Mouse (Mus musculus) kidney, embryonic 14.5 days (tissue): ENCODE data around the gene Mrpl9. TPM values are rescaled to one million over a fixed set of nuclear protein-coding genes. Genes with fewer than 3 reads are reported as not detected.

ENCODE experiments used
- ATAC-seq: fragments of 200-750 bp; cut with Nextera tagmentation; 2 replicates; pipeline ENCODE4 v1.8.0; 2017; ENCODE audit warnings: moderate number of reproducible peaks, mild to moderate bottlenecking, moderate TSS enrichment, moderate library complexity; ENCODE audit not compliant: low FRiP score, low TSS enrichment
- H3K27ac ChIP-seq: fragments of 300-500 bp; sonication (generic); 2 replicates; pipeline ENCODE4 v1.5.1; 2014; ENCODE audit warnings: low read depth, mild to moderate bottlenecking, low read length, moderate library complexity, mixed read lengths
- H3K27me3 ChIP-seq: fragments of 300-500 bp; sonication (generic); 2 replicates; pipeline ENCODE4 v1.6.1; 2014; ENCODE audit warnings: mild to moderate bottlenecking, low read length; ENCODE audit not compliant: control insufficient read depth, insufficient read depth
- H3K36me3 ChIP-seq: fragments of 300-500 bp; sonication (generic); 2 replicates; pipeline ENCODE4 v1.6.1; 2014; ENCODE audit warnings: low read length, mixed read lengths; ENCODE audit not compliant: control insufficient read depth, insufficient read depth
- H3K4me1 ChIP-seq: fragments of 300-500 bp; sonication (generic); 2 replicates; pipeline ENCODE4 v1.6.1; 2014; ENCODE audit warnings: low read length, mixed read lengths; ENCODE audit not compliant: control insufficient read depth, insufficient read depth
- H3K4me2 ChIP-seq: fragments of 300-500 bp; sonication (generic); replicated peaks from 2 replicates; pipeline ENCODE4 v1.6.1; 2014; ENCODE audit warnings: low read depth, mild to moderate bottlenecking, low read length
- H3K4me3 ChIP-seq: fragments of 300-500 bp; sonication (generic); 2 replicates; pipeline ENCODE4 v1.5.1; 2014; ENCODE audit warnings: mild to moderate bottlenecking, low read length
- H3K9ac ChIP-seq: fragments of 300-500 bp; sonication (generic); 2 replicates; pipeline ENCODE4 v1.6.1; 2014; ENCODE audit warnings: low read depth, mild to moderate bottlenecking, low read length, moderate library complexity
- H3K9me3 ChIP-seq: fragments of 300-500 bp; sonication (generic); 2 replicates; pipeline ENCODE4 v1.6.1; 2016; ENCODE audit warnings: low read length; ENCODE audit not compliant: control insufficient read depth
- WGBS: fragments of 180-500 bp; shearing (Covaris S2); extraction: QIAGEN DNeasy Blood & Tissue Kit; methylation state at CpG from one replicate; pipeline ENCODE4 v1.1.7; 2014; 5-methylcytosine and 5-hydroxymethylcytosine counted together
- polyA plus RNA-seq: library from polyadenylated mRNA; unstranded; fragments of >200 nt; fragmentation: Nextera tagmentation; extraction: Ambion mirVana; gene quantifications from 2 replicates; pipeline ENCODE4 v1.2.1, GENCODE M21; 2014

Gene Mrpl9
- polyA plus RNA-seq, 1 experiment from 2014 or later = 73.7 TPM

DNA sequence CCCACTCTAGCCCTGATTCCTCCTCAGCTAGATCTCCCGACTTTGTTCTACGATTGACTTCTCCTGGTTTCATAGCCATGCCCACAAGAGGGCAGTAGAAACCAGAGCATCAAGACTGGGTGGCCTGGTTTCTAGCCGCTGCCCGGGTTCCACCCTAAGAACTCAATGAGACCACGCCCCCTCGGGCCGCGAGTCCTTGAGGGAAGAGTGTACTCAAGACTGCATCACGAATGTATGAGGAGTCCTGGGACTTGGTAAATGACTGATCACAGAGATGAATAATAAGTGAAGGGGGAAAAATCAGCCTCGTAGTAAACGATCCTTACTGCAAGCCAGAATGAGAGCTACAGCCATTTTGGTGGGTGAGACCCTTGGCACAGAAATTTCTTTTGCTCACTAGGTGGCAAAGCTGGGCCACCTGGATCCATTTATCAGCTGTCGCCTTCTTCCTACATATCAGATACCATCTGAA, 13.4 kb downstream of the Mrpl9 start:
- H3K27ac ChIP-seq = no peak overlapping the region
- H3K9me3 ChIP-seq = no peaks in the 10 kb centered on the region
- no peaks in the 10 kb centered on the region for H3K4me1 ChIP-seq
- H3K27me3 ChIP-seq = no peaks in the 10 kb centered on the region
- 1% methylated on average over 12 of the region's 12 CpGs for WGBS
- H3K9ac ChIP-seq = no peak overlapping the region
- H3K4me2 ChIP-seq = peak overlapping the region; percentile 44
- H3K4me3 ChIP-seq = peak overlapping the region; percentile 34; the same call in 1 of the 2 replicates
- ATAC-seq = peak; percentile 91
- no peaks in the 10 kb centered on the region for H3K36me3 ChIP-seq

DNA sequence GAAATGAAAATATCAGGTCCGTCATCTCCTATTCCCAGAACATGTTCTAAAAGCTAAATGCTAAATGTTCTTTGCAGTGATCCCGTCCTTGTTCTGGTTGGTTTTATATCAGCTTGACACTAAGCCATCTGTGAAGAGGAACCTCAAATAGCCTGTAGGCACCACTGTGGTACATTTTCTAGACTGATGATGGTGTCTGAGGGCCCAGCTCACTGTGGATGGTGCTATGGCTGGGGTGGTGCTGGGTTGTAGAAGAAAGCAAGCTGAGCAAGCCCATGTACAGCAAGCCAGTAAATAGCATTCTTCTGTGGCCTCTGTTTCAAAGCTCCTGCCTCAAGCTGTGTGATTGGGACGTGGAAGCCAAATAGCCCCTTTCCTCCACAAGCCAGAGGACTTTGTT, 13.9 kb downstream of the Mrpl9 start:
- peak overlapping the region; percentile 44 for H3K4me2 ChIP-seq
- no peaks in the 10 kb centered on the region for H3K9me3 ChIP-seq
- no peak overlapping the region; the same call in 1 of the 2 replicates for H3K4me3 ChIP-seq
- H3K27me3 ChIP-seq = no peaks in the 10 kb centered on the region
- no peak overlapping the region for H3K9ac ChIP-seq
- WGBS = 77% methylated on average over 3 of the region's 3 CpGs
- H3K4me1 ChIP-seq = no peaks in the 10 kb centered on the region
- H3K36me3 ChIP-seq = no peaks in the 10 kb centered on the region
- H3K27ac ChIP-seq = no peak overlapping the region
- no peak for ATAC-seq

DNA sequence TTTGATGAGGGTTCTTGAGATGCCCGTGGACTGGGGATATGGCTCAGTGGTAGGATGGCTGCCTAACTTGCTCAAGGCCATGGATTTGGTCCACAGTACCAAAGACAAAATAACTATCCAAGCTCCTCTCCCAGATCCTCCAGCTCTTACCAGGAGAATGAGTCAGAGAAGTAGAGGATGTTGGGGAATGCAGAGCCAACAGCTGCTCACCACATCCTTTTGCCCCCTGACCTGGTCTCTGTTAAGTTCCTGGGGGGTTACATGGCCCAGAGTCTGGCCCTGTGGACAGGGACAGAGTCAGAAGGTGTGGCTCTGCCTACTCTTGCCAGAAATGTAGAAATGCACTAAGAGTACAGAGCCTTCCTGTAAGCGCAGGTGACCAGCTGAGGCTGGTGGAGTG, 16.7 kb downstream of the Mrpl9 start:
- H3K4me2 ChIP-seq = no peak overlapping the region
- ATAC-seq = no peak

DNA sequence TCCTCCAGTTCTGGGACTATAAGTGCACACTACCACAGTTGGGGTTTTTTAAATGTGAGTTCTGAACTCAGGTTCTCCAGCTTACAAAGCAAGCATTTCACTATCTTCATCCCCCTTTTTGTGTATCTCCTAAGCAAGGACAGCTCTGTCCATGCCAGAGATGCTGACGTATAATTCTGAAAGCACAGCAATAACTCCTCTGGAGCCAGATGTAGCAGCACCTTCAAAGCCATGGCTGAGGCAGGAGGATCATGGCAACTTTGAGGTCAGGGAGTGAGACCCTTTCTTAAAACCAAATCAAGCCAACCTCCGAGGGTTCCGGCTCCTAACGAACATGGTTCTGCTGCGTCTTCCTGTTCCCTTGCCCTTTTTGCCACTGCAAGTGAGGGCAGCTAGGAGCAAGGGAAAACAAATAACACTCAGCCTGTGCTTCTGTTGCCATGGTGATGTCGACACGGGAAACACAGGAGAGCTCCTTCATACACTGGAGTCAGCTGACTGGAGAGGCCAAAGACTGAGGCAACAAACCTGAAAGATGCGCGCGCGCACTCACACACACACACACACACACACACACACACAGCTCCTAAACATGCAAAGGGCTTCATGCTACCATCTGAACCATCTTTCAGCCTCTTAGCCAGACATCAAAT, 20.9 kb downstream of the Mrpl9 start:
- Histone ChIP-seq H3K4me1 (no peaks in the 10 kb centered on the region), H3K9ac (no peak overlapping the region), H3K36me3 (no peaks in the 10 kb centered on the region), H3K4me3 (no peak overlapping the region), H3K4me2 (no peak overlapping the region), H3K27me3 (no peaks in the 10 kb centered on the region), H3K9me3 (no peaks in the 10 kb centered on the region), H3K27ac (no peak overlapping the region)
- no peak for ATAC-seq
- WGBS = 50% methylated on average over 11 of the region's 11 CpGs

More for the DNA sequence above, 16.7 kb downstream of the Mrpl9 start:
- 91% methylated on average over 2 of the region's 2 CpGs for WGBS
- Histone ChIP-seq H3K27me3 (no peaks in the 10 kb centered on the region), H3K4me1 (no peaks in the 10 kb centered on the region), H3K9ac (no peak overlapping the region), H3K36me3 (no peaks in the 10 kb centered on the region), H3K27ac (no peak overlapping the region), H3K4me3 (no peak overlapping the region), H3K9me3 (no peaks in the 10 kb centered on the region)

DNA sequence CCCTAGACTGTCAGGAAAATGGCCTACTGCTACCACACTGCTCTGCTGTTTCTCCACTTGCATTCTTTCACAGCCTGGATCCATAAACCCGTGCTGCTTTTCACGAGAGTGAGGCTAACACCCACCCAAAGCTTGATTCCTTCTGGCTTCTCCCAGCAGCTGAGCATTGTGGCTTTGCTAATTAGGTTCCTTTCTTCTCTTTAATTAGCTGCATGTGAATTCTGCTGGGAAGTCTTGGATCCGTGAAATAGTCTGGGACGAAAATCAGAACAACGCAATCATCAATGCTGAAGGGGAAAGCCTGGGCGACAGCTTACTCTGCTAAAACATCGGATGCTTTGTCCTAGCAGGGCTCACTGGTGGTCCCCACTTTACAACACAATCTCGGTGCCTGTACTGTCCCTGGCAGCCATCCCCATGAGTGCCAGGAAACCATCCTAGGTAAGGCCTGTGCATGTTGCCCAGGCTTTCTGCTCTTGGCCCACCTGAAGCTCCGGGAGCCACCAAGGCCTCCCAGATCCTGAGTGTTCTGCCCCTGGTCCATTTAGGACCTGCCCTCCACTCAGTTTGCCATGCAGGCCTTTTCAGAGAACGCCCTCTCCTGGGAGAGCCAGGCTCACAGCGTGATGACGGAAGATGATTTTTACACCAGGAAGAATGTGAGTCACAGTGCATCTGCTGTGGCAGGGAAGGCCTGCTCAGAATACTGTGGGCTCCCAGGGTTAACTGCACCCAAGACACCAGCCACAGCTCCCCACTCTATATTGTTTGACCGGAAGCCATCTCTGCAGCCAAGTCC, 22.7 kb downstream of the Mrpl9 start:
- H3K36me3 ChIP-seq = no peaks in the 10 kb centered on the region

DNA sequence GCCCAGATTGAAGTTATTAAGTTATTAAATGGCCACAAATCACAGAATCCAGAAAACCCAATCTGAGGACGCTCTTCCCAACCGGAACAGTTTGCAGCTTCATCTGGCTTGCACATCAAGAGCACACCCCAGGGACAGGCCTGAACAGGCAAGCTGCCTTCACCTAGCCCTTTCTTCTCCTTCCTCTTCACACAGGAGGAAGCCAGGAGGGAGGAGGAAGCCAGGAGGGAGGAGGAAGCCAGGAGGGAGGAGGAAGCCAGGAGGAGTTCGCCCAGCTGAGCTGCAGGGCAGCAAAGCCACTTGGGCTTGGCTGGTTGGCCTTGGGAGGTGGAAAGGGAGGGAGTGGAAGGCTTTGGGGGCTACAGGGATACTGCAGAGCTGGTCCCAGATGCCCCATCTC, 25.8 kb downstream of the Mrpl9 start:
- WGBS = 49% methylated on average over 3 of the region's 3 CpGs
- ATAC-seq = no peak

More for the DNA sequence above, 22.7 kb downstream of the Mrpl9 start:
- Histone ChIP-seq H3K9ac (no peak overlapping the region), H3K27ac (no peak overlapping the region), H3K27me3 (no peaks in the 10 kb centered on the region), H3K4me2 (no peak overlapping the region), H3K9me3 (no peaks in the 10 kb centered on the region), H3K4me3 (no peak overlapping the region), H3K4me1 (no peaks in the 10 kb centered on the region)
- no peak for ATAC-seq
- 63% methylated on average over 13 of the region's 13 CpGs for WGBS

DNA sequence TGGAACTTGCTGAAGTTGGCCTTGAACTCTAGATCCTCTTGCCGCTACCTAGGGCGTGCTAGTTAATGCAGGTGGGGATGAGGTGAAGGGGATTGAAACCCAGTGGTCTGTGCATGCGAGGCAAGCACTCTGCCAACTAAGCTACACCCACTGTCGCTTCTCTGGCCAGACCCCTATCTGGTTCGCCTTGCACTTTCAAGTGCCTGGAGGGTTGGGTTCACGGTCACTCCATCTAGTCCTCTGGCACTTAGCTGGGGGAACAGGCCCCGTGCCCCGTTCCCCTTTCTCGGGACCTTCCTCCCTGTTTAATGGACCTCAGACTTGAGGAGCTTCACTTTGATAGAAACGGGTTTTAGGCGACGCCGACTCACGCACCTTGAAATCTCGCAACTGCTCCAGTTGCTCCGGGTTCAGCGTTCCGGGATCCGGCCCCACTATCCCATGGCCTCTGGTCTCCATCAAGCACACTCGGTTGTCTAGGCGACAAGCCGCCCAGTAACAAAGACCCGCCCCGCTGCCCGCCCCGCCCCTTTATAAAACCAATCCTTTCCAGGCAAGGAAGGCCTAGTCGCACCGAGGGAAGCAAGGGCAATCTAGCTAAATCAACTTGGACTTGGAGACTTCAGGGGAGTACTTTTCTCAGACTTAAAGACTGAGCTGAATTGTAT, 29.5 kb downstream of the Mrpl9 start:
- Histone ChIP-seq H3K9ac (no peak overlapping the region), H3K27ac (no peak overlapping the region)
- 11% methylated on average over 28 of the region's 28 CpGs for WGBS

More for the DNA sequence above, 25.8 kb downstream of the Mrpl9 start:
- Histone ChIP-seq H3K4me1 (no peaks in the 10 kb centered on the region), H3K9ac (no peak overlapping the region), H3K27ac (no peak overlapping the region), H3K4me2 (no peak overlapping the region), H3K27me3 (no peaks in the 10 kb centered on the region), H3K36me3 (no peaks in the 10 kb centered on the region), H3K9me3 (no peaks in the 10 kb centered on the region), H3K4me3 (no peak overlapping the region)

DNA sequence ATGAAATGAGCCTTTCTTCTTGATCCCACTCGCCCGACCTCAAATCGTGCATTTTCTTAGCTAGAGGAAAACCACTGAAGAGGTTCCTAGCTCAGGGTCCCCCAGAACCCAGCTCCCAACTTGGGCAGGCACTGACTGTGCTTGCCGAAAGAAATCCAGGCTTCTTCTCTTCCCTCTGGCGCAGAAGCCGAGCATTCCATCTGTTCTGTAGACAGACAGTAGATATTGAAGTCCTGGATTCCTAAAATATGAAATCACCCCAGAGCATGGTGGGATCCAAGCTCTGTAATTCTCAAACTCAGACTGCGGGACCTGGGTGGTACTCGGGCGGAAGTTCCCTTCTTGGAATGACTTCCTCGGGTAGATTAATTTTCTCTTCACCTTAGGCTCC, 30.0 kb downstream of the Mrpl9 start:
- H3K9me3 ChIP-seq = no peaks in the 10 kb centered on the region
- 43% methylated on average over 10 of the region's 10 CpGs for WGBS
- no peaks in the 10 kb centered on the region for H3K36me3 ChIP-seq
- H3K9ac ChIP-seq = no peak overlapping the region
- no peaks in the 10 kb centered on the region for H3K4me1 ChIP-seq
- no peak overlapping the region for H3K27ac ChIP-seq
- H3K4me2 ChIP-seq = no peak overlapping the region
- H3K4me3 ChIP-seq = no peak overlapping the region
- H3K27me3 ChIP-seq = 0 out of 2 replicates have a peak, but pooled peaks cover 3% of the 10 kb centered on the region
- ATAC-seq = no peak

More for the DNA sequence above, 29.5 kb downstream of the Mrpl9 start:
- Histone ChIP-seq H3K4me1 (no peaks in the 10 kb centered on the region), H3K4me3 (no peak overlapping the region), H3K36me3 (no peaks in the 10 kb centered on the region), H3K9me3 (no peaks in the 10 kb centered on the region), H3K4me2 (peak overlapping the region; percentile 27), H3K27me3 (no peaks in the 10 kb centered on the region)
- ATAC-seq = peak; percentile 87
